11 mouse cellular contexts compared by ENCODE assay signal in the genomic region with DNA sequence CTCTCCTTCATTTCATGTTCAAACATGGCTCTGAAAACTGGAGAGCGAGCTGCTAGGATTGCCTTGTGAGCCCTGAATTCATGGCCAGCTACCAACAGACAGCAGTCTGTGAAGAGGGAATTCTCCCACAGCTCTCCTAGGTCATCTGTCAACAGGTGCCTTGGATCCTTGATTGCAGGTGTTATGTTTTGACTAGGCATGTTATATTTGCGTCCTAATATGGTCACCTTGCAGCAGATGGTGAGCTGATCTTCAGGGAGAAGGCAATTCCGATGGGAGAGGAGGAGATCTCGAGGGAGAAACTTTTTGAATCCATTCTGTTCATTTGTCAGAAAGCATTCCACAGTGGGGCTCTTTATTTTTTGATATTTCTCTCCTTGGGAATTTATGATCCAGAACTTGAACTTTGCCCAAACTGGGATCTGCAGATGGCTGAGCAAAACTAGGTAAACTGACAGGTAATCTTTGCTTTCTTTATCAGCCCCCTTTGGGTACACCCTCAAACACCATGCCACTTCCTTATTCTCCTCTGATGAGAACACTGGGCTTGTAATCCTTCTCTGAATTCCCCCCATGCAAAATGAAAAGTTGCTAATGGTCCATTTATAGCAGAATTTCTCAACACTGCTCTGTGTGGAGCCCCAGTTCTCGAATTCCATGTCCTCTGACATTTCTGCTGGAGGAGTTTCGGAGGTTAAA. TPM values are rescaled to one million over a fixed set of nuclear protein-coding genes. Genes with fewer than 3 reads are reported as not detected.
DNase-seq lines count a peak whose midpoint lies in the region; ATAC-seq and TF ChIP-seq lines count a peak whose summit lies in the region.
"Not testable (repeated sequence)": the region's sequence is repeated elsewhere in the genome, so short reads cannot be mapped to it uniquely, and the experiment has no call there.
"Had no signal": no experiment of that assay in that cellular context is flagged by ENCODE, and none has a peak within 500 bp of the region (broad histone marks: within the 10 kb centered on the region; RNA-seq: fewer than 3 reads in every experiment).

No protein-coding gene starts in this region.

- not testable (repeated sequence) for H3K9ac ChIP-seq in intestine, embryonic 14.5 days (ENCODE audit: low read length); intestine, embryonic 15.5 days; intestine, embryonic 16.5 days (ENCODE audit: low read depth, low read length); intestine, postnatal 0 days (ENCODE audit: low read depth, low read length)

- not testable (repeated sequence) for TF ChIP-seq CTCF in intestine, postnatal 0 days (IDR thresholded peaks at IDR 0.05; ENCODE audit: low read depth)

- ATAC-seq in intestine, embryonic 14.5 days (replicated peaks; ENCODE audit: low FRiP score, low TSS enrichment, low read depth), result peak; percentile 87
- peak; percentile 98 for ATAC-seq in intestine, embryonic 15.5 days
- ATAC-seq in intestine, embryonic 16.5 days, result peak; percentile 98
- ATAC-seq in intestine, postnatal 0 days, result peak; percentile 91

- H3K4me3 ChIP-seq in intestine, embryonic 14.5 days (ENCODE audit: low read depth, low read length); intestine, embryonic 15.5 days (replicated peaks); intestine, embryonic 16.5 days (ENCODE audit: low read length); intestine, postnatal 0 days (ENCODE audit: low read depth, low read length): not testable (repeated sequence)

- H3K9me3 ChIP-seq in intestine, embryonic 14.5 days (ENCODE audit: control insufficient read depth, low read length); intestine, embryonic 15.5 days; intestine, embryonic 16.5 days (ENCODE audit: control insufficient read depth, low read length); intestine, postnatal 0 days (ENCODE audit: control insufficient read depth): not testable (repeated sequence)

- not testable (repeated sequence) for H3K27me3 ChIP-seq in intestine, embryonic 14.5 days (replicated peaks; ENCODE audit: control insufficient read depth, insufficient read depth, low read length); intestine, embryonic 15.5 days (replicated peaks); intestine, embryonic 16.5 days (replicated peaks; ENCODE audit: control insufficient read depth, insufficient read depth, low read length); intestine, postnatal 0 days (replicated peaks; ENCODE audit: control insufficient read depth, insufficient read depth, low read length)

- H3K27ac ChIP-seq in intestine, embryonic 14.5 days (ENCODE audit: low read depth); intestine, embryonic 15.5 days; intestine, embryonic 16.5 days (ENCODE audit: low read length); intestine, postnatal 0 days (ENCODE audit: low read depth, low read length): not testable (repeated sequence)

- not testable (repeated sequence) for H3K36me3 ChIP-seq in intestine, embryonic 14.5 days (ENCODE audit: control insufficient read depth, insufficient read depth, low read length); intestine, embryonic 15.5 days; intestine, embryonic 16.5 days (ENCODE audit: control insufficient read depth, insufficient read depth, low read length); intestine, postnatal 0 days (ENCODE audit: control insufficient read depth, insufficient read depth)

- H3K4me1 ChIP-seq in intestine, embryonic 14.5 days (replicated peaks; ENCODE audit: control insufficient read depth, insufficient read depth, low read length); intestine, embryonic 15.5 days (replicated peaks); intestine, embryonic 16.5 days (ENCODE audit: control insufficient read depth, insufficient read depth, low read length); intestine, postnatal 0 days (replicated peaks; ENCODE audit: control insufficient read depth, insufficient read depth, low read length): not testable (repeated sequence)

- DNase-seq in intestine, embryonic 14.5 days (ENCODE audit: low spot score), result not testable (repeated sequence)

- H3K4me2 ChIP-seq in intestine, embryonic 14.5 days (ENCODE audit: low read length); intestine, embryonic 15.5 days (replicated peaks); intestine, embryonic 16.5 days (ENCODE audit: low read depth, low read length); intestine, postnatal 0 days (replicated peaks; ENCODE audit: low read depth): not testable (repeated sequence)

- 71% methylated on average over 5 of the region's 6 CpGs for WGBS in intestine, embryonic 14.5 days
- 67% methylated on average over 6 of the region's 6 CpGs for WGBS in intestine, embryonic 15.5 days
- WGBS in intestine, embryonic 16.5 days, result 73% methylated on average over 5 of the region's 6 CpGs
- 56% methylated on average over 5 of the region's 6 CpGs for WGBS in intestine, postnatal 0 days

RNA-seq across cellular contexts. Expression of a gene that starts 5.2 kb away (rescaled TPM):
- polyA plus RNA-seq in intestine, embryonic 14.5 days (2014; fragmentation: Nextera tagmentation; extraction: Ambion mirVana), result not detected in 2 replicates
- polyA plus RNA-seq in intestine, embryonic 15.5 days (2015; fragmentation: Nextera tagmentation; extraction: Ambion mirVana), result not detected in 2 replicates
- polyA plus RNA-seq in intestine, embryonic 16.5 days (2015; fragmentation: Nextera tagmentation; extraction: Ambion mirVana), result not detected in 2 replicates
- polyA plus RNA-seq in intestine, postnatal 0 days (2015; fragmentation: Nextera tagmentation; extraction: Ambion mirVana), result not detected in 2 replicates
- polyA plus RNA-seq: activated CD4-positive, CD25-positive, alpha-beta regulatory T cell, adult 4 months; adrenal gland, adult 2 months; brain, embryonic 14.5 days; C2C12; CD4-positive, CD25-positive, alpha-beta regulatory T cell, adult 4 months; G1E; Patski had no signal

RNA-seq across cellular contexts. Expression of a gene that starts 18.5 kb away (rescaled TPM):
- polyA plus RNA-seq in intestine, embryonic 14.5 days (2014; fragmentation: Nextera tagmentation; extraction: Ambion mirVana), result not detected in 2 replicates
- not detected in 2 replicates for polyA plus RNA-seq in intestine, embryonic 15.5 days (2015; fragmentation: Nextera tagmentation; extraction: Ambion mirVana)
- polyA plus RNA-seq in intestine, embryonic 16.5 days (2015; fragmentation: Nextera tagmentation; extraction: Ambion mirVana), result not detected in 2 replicates
- polyA plus RNA-seq in intestine, postnatal 0 days (2015; fragmentation: Nextera tagmentation; extraction: Ambion mirVana), result not detected in 2 replicates
- polyA plus RNA-seq: activated CD4-positive, CD25-positive, alpha-beta regulatory T cell, adult 4 months; adrenal gland, adult 2 months; brain, embryonic 14.5 days; C2C12; CD4-positive, CD25-positive, alpha-beta regulatory T cell, adult 4 months; G1E; Patski had no signal

RNA-seq across cellular contexts. Expression of a gene that starts 21.9 kb away (rescaled TPM):
- polyA plus RNA-seq in intestine, embryonic 14.5 days (2014; fragmentation: Nextera tagmentation; extraction: Ambion mirVana), result not detected in 2 replicates
- not detected in 2 replicates for polyA plus RNA-seq in intestine, embryonic 15.5 days (2015; fragmentation: Nextera tagmentation; extraction: Ambion mirVana)
- not detected in 2 replicates for polyA plus RNA-seq in intestine, embryonic 16.5 days (2015; fragmentation: Nextera tagmentation; extraction: Ambion mirVana)
- polyA plus RNA-seq in intestine, postnatal 0 days (2015; fragmentation: Nextera tagmentation; extraction: Ambion mirVana), result not detected in 2 replicates
- polyA plus RNA-seq: activated CD4-positive, CD25-positive, alpha-beta regulatory T cell, adult 4 months; adrenal gland, adult 2 months; brain, embryonic 14.5 days; C2C12; CD4-positive, CD25-positive, alpha-beta regulatory T cell, adult 4 months; G1E had no signal
